Mouse (Mus musculus) layer of hippocampus, postnatal 36 days (tissue): ENCODE data around the gene Nhs. TPM values are rescaled to one million over a fixed set of nuclear protein-coding genes. Genes with fewer than 3 reads are reported as not detected.

Experiments used
- DNase-seq, 2 experiments: peaks; one replicate each; pipeline ENCODE4 v3.0.0; 2022
- total RNA-seq, 2 experiments: library from RNA; stranded (reverse); gene quantifications; 2 replicates each; pipeline ENCODE4 v1.2.3; 2021

Gene Nhs
- total RNA-seq, 2 experiments from 2014 or later = 2.4 to 2.6 TPM

- peak in 1 of 2 experiments; percentile 5 for DNase-seq
Measured at GRCm38 (mm10) chrX:162017471-162017870, 142.1 kb downstream of the Nhs start.

- DNase-seq = no peak
Measured at GRCm38 (mm10) chrX:162012570-162012969, 147.0 kb downstream of the Nhs start.

- no peak for DNase-seq
Measured at GRCm38 (mm10) chrX:162009876-162010275, 149.7 kb downstream of the Nhs start.

GRCm38 (mm10) chrX:162003818-162004217 is 155.7 kb downstream of the Nhs start:
- no peak for DNase-seq

- no peak for DNase-seq
Measured at GRCm38 (mm10) chrX:161998876-161999275, 160.7 kb downstream of the Nhs start.

DNA sequence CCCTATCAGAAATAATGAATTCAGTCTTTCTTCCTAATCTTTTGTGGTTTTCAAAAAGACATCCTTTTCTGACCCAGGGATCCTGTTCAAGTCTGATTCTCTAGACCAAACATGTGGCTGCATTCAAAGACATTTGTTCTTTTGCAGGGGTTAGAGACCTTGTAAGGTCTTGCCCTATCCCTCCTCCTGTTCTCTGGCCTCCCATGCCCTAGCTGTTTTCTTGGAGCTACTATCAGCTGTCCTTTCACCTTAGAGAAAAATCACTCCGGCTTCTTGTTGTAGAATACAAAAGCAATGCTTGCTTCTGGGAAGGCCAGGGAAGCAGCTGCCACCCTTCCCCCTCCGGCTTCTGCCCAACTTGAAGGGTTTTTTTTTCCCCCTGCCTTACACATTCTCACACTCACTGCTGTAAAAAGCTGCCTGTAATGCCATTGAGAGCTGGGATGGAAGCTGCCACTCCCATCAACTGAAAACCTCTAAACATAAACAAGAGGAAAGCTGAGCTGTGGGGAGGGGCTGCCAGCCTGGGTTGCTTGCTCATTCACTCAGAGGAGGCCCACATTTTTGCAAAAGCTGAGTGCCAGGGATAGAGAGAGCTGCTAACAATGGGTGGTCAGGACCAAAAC is 162.2 kb downstream of the Nhs start:
- no peak for DNase-seq

DNA sequence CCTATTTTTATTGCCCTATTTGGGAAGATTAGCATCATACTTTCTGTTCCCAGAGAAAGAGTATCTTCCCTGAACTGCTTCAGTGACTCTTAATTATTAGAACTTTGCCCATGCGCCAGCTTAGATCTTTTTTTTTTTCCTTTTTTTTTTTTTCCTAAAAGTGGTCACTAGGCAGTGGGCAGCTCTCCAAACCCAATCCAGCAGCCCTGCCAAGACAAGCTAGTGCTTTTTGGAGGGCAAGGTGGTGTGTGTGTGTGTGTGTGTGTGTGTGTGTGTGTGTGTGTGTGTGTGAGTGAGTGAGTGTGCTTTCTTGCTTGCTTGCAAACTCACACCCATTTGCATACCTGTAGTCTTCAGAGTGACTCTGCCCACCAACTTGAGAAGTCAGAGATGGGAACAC is 169.4 kb downstream of the Nhs start:
- DNase-seq = no peak

DNA sequence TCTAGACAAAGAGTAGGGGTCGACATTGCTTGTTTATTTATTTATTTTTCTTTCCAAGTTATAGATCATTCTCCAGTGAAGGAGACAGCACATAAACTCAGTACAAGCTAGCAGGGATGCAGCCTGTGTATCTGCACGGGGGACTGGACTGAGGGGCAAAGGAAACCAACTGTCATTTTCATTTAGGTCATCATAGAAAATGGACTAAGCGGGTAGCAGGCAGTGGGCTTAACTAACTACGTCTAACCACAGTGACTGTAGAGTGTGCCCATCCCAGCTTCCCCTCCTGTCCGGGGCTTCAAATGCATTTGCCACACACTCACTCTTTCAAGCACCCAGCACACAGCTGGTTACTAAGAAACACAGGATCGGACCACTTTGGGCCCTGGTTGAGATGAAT is 174.6 kb downstream of the Nhs start:
- no peak for DNase-seq

DNA sequence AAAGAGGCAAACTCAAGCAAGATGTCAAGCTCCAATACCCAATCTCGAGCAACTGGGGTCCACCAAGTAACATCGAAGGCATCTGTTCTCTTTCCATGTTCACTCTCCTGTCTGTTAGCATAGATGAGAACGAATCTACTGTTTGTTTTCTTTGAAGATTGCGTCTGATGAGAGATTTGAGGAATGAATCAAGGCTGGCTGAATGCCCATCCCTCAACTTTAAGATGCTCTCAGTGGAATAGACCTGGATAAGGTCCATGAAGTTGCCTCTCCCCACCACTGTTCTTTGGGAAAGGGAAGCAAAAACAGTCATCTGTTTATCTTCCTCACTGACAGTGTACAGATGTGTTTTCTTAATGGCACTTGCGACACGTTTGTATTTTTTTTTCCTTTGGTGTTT is 178.1 kb downstream of the Nhs start:
- DNase-seq = no peak

DNA sequence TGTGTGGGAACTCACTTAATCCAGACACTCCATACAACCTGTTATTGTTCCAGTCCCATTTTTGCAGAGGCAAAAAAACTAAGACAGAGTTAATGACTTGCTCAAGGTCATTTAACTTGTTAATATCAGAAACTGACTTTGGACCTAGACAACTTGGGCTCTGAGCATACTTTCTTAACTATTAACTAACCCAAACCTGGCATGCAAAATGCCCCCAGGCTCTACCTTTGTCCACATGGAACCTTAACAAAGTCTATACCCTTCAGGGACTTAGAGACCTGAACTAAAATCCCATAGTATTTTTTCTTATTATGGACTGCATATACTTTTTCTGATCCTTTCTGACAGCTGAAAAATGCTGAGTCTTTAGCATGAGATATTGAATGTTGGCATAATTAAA is 179.6 kb downstream of the Nhs start:
- no peak for DNase-seq

DNA sequence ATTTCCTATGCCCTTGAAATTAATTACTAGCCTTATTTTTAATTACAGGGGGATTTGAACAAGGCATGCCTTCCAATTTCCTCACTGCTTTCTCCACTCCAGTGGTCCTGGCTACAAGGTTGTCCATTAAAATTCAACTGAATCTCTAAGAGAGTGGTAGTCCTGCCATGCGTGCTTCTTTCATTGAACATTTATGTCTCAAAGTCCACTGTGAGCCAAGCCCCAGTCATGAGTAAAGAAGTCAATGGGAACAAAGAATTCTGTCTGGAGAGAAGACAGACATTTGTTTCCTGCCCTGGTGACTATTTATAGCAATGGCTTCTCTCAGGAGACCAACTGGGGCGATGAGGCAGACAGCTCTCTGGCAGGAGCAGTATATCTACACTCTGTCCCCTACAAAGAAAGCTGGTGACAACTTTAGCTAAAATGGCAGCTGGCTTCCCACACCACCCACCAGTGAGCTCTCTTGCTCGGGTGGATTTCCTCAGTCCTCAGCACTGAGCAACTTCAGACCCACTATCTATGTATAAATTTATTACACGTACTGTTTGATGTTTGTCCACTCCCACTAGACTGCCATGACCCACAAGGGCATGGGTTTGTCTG is 182.2 kb downstream of the Nhs start:
- no peak for DNase-seq

GRCm38 (mm10) chrX:161976376-161976775 is 183.2 kb downstream of the Nhs start:
- DNase-seq = no peak

DNA sequence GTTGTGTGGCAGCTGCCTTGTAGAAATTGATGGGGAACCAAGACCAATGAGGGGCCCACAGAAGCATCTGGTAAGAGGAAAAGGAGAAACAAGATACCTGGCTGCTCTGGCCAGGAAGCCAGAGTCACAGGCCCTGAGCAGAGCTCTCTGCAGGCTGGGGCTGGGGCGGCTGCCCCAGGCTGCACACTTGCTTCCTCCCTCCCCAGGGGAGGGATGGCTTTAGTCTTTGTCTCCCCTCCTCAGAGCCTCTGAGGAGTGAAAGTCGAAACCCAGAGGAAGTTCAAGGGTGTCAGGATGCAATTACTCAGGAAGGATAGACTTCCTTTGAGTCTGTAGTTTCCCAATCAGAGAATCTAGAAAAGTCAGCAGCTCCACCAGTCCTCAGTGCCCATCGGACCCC is 186.0 kb downstream of the Nhs start:
- DNase-seq = no peak

DNA sequence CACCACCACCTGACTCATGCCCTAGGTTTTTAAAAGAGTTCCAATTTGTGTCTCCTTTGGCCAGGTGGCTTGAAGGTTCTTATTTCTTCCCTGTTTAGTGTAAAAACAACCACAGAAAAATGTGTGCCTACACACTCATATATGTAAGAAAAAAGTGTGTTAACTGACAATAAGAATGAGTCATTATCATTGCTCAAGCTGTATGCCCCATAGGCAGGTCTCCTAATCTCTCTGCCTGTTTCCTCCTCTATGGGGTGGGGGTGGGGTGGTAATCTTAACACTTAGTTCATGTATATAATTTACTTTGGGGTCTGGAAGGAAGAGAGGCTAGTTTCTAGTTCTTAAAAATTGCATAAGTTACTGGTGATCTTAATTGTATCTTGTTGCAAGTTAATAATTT is 186.8 kb downstream of the Nhs start:
- DNase-seq = no peak

- no peak for DNase-seq
Measured at GRCm38 (mm10) chrX:161971961-161972502, 187.5 kb downstream of the Nhs start.

- no peak for DNase-seq
Measured at GRCm38 (mm10) chrX:161971131-161971530, 188.4 kb downstream of the Nhs start.

- no peak for DNase-seq
Measured at GRCm38 (mm10) chrX:161967692-161968091, 191.8 kb downstream of the Nhs start.

- no peak for DNase-seq
Measured at GRCm38 (mm10) chrX:161963372-161963771, 196.2 kb downstream of the Nhs start.

- no peak for DNase-seq
Measured at GRCm38 (mm10) chrX:161962855-161963254, 196.7 kb downstream of the Nhs start.

DNA sequence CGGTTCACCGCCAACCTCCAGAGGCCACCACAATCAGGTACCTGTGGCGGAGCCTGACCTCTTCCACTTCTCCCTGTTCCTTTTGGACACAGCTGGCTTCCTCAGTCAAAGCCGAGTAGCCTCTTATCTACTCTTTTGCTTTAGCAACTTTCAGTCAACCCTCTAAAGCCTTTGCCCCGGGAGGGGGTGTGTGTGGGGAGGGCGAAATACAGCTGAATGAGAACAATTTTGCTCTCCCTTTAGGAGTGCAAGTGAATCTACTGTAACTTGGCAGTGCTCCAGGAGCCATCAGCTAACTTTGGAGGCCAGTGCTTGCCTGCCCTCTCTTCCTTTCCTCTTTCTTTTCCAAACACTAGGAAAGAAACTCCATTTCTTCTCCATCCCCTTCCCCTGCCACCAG is 197.8 kb downstream of the Nhs start:
- DNase-seq = no peak

DNA sequence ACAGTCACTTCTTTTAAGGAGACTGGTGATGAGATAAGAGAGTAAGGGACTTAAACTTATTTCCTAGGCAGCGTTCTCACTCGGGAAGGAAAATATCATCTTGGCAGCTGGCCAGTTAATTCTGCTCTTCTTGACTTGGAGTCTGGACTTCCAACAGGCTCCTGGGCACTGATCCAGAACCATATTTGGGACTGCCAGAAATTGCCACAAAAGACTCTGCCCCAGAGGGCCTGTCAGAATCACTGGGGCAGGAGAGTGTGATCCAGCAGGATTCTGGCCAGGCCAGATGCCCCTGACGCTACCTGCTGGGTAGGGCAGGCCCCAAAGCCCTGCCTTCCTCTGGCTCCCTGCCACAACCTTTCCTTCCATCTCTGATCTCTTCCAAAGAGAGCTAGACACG is 198.4 kb downstream of the Nhs start:
- no peak for DNase-seq

DNA sequence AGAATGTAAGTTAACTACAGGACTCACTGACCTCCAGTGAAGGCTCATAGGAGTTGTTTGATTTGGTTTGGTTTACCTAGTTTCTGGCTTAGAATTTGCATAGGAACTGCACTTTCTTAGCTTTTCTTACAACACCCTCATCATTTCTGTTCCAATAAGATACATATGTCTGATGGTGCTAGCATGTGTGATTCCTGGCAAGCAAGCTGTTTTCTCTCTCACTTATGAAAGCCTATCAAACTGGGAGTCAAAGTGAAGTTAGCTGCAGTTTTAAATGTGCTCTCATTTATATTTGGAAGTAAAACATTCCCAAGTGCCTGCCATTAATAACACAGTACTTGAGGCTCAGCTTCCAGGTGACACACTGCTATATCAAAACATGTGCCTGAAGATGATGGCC is 207.2 kb downstream of the Nhs start:
- peak in 1 of 2 experiments; percentile 4 for DNase-seq

GRCm38 (mm10) chrX:161943098-161943680 is 216.3 kb downstream of the Nhs start:
- no peak for DNase-seq

DNA sequence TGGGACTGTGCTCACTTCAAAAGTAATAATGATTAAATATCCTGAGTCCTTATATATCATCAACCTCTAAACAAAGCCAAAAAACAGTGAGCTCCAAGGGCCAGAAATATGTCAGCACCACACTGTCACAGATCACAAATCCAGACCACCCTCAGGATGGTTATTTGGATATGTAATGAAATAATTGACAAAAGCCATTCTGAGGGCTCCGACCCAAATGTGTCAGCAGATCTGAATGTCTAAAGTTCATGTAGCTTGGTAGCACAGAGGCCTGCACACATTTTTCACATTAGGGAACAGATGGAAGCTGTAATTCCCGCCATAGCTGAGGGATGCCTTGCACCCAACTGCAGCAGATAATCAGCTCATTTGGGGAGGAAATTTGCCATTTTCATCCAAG is 218.8 kb downstream of the Nhs start:
- DNase-seq = no peak
